Mouse (Mus musculus) monocyte, adult 2 months (primary cell): ENCODE data around the gene Shisa2.

Experiments
- DNase-seq, 2 experiments: peaks; one replicate each; pipeline ENCODE4 v3.0.0; 2022; ENCODE audit warnings: low spot score in 2 of 2, low read depth in 1 of 2

Shisa2 gene

DNA sequence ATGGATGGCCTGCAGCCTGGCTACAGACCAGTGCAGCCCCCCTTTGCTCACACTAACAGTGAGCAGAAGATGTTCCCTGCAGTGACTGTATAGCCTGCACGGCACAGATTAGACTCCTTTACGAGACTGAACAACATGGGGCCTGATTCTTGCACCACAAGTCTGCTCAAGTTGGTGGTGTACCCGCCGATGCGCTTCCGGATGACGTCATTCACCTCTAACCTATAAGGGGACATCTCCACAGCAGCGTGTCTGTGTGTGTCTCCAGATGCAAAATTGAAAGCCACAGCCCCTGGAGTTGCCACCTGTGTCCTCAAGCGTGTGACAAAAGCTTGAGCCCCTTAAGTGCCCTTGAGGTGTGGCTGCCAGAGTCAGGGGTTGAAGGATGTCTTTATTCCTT, 5.0 kb downstream of the Shisa2 start:
- no peak for DNase-seq

DNA sequence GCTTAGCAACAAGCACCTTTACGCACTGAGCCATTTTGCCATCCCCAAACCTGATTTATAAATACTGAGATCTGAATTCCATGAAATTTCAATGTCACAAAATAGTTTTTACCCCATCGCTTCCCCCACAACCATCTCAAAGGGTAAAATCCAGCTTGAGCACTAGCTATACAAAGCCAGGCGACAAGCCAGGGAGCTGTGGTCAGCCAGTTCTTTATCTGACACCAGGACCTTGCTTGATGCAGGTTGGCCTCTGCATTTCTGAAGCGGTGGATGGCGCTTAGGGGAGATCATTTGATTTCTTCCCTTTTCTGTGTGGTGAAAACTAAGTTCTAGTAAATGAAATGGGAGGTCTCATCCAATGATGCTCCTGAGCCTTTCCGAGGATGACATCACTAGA, 7.0 kb downstream of the Shisa2 start:
- no peak for DNase-seq

DNA sequence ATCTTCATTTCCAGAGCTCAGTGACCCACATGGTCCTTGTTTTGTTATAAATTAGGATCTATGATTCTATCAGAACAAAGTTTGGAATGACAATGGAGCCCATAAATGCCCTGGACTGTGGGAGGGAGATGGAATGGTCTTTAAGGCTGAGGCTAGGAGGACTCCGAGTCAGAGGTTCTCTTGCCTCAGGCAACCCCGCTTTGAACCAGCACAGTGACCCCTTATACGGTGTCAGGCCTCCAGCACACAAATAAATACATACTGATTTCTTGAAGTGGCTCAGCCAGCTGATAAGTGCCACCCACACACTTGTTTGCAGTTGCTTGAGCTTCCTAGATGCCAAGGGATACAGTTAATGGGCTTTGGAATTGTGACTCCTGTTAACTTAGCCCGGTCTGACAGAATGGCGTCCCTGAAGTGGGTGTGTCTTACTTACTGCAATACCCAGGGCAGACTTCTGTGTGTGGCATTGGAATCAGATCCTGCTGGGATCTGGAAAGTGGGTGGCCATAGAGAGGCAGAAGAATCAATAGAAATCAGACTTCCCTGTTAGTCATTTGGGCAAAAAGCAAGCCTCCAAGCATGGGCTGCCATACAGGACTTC, 8.3 kb downstream of the Shisa2 start:
- no peak for DNase-seq

DNA sequence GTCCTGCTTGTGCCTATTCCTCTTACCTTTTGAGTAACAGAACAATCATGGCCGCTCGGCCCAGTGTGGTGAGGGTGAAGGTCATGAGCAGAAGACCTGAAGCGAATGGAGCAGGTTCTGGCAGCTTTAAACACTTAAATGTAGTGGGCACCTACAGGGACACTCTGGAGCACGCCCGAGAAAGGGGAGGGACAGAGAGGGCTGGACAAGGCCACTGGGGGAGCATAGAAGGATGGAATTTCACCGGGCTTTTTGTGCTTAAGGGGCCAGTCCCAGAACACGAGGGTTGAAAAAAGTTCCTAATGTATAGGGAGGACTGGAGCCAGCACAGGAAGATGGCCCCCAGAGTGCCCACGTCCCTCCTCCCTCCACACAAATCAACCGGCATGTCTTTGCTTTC, 8.9 kb downstream of the Shisa2 start:
- no peak for DNase-seq

DNA sequence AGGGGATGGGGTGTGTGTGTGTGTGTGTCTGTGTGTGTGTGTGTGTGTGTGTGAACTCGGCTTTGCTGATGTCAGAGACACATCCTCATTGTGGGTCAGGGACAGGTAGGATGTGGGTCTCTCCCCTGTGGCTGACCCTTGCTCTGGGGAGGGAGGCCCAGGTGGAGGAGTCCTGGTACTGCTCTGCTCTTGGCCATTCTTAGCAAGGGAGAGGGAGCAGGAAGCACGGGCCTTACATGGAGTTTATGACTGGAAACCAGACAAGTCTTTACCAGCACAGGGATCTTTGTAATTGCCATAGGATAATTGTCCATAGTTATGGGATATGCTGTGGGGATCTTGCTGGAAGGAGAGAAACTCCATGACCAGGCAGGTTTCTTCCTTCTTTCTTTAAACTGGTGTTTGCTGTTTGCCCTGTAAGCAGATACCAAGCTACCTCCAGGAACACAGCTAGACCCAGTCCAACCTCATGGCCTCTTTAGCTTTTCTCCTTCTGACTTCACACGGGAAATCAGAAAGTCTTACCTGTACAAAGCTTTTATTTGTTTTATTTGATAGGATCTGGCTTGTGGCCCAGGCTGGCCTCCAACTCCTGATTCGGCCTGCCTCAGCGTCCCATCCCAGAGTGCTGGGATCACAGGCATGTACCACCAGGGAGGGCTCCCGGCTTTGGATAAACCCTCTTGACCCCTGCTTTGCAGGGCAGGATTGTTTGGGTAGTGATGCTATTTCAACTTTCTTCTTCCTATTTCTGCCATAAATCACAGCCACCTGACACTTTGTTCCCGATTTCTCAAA, 14.0 kb downstream of the Shisa2 start:
- DNase-seq: no peak

DNA sequence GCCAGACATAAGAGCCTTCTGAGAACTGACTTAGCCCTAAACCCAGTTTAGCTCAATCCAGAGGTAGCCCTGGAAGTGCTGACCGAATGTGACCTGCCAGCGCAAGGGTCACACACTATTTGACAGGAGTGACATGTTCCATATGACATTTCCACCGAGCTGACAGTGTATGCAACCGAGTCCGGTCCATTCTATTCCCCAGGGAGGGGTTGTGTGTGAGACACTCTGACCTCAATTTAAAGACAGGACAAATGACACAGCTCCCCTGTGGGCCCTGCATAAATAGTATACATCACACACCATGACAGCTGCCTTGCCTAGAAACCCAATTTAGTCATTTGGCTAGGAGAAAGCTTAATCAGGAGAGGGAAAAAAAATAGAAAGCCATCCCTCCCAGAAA, 16.7 kb downstream of the Shisa2 start:
- DNase-seq: no peak

DNA sequence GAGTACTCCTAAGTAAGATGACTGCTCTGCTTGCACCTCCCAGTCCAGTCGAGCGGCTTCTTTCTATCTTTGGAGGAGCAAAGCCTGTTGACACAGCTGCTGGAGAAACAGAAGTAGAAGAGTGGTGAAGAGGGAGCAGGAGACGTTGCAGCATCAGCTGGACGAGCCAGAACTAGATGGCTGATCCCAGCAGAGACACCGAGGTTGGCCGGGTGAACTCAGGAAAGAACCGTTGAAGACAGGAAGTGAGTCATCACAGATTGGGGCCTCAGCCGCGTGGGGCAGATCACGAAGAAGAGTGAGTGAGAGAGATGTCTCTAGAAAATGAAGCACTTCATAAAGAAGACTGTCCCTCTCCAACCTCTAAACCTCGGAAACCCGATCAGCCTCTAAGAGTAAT, 18.5 kb downstream of the Shisa2 start:
- no peak for DNase-seq

- no peak for DNase-seq
Observed at GRCm38 (mm10) chr14:59644166-59644565, 19.1 kb downstream of the Shisa2 start.

- DNase-seq: no peak
Observed at GRCm38 (mm10) chr14:59644896-59645295, 19.8 kb downstream of the Shisa2 start.

- DNase-seq: no peak
Observed at GRCm38 (mm10) chr14:59646826-59647697, 22.0 kb downstream of the Shisa2 start.

DNA sequence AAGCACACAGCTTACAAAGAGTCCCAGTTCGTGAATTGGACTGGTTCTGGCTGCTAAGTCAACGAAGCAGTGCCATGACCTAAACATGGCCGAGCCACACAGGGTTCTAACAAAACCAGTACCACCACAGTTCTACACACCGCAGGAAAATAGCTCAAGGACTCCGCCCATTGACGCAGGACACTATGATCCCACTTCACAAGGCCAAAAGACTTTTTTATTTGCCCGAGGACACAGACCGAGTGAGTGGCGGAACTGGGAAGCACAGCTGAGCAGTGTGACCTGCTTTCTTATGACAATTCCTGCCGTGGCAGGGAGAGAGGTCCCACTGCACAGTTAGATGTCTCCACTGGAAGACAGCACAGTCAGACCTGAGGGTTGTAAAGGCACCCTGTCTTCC, 23.5 kb downstream of the Shisa2 start:
- DNase-seq: no peak

GRCm38 (mm10) chr14:59649337-59649736, 24.2 kb downstream of the Shisa2 start:
- DNase-seq: no peak

DNA sequence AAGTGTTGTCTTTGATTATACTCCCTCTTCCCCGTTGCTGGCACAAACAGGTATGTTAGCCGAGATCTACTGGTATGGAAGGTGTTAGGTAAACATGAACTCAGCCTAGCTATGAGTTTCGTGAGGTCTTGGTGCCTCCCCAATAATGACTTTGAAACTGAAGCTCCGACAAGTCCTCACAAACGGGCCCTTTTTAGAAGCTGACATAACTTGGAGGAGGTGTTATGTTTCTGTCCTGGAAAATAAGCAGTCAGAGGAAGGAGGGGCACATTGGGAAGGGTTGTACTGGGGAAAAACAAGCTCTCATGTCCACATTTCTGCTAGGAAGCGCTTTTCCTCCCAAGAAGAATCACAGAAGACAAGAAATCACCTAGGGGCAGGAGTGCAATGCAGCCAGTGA, 31.5 kb downstream of the Shisa2 start:
- DNase-seq: no peak

DNA sequence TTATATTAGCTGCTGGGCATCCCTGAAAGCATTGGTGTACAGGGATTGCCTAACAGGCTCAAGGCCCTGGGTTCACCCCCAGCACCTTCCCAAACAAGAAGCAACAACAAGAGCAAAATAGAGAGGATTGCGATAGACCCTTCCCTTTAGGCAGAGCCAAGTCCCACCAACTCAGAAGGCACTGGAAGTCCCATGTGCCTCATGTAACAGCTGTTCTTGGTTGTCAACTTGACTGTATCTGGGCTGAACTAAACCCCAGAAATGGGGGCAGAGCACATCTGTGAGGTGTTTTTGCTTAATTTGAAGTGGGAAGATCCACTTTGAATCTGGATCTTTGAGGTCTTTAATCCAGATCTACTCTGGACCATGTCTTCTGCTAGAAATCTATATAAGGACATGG, 32.0 kb downstream of the Shisa2 start:
- no peak for DNase-seq

- no peak for DNase-seq
Observed at GRCm38 (mm10) chr14:59672893-59673515, 47.9 kb downstream of the Shisa2 start.

DNA sequence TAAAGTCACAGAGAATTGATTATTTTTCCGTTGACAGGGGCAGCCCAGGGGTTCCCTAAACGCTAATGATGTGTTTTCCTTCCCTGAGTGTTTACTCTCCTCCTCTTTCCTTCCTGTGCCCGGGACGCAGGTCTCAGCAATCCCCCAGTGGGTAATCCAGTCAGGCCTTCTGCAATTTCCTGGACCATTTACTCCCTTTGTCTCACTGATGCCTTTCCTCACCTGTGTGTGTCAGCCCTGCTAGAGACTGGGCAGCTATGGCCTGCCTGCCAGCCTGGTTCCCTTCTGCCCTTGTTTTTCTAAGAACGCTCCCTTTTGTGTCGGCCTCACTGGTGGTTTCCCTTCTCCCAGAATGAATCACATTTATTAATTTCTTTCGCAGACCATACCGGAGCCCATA, 49.4 kb downstream of the Shisa2 start:
- no peak for DNase-seq

- no peak for DNase-seq
Observed at GRCm38 (mm10) chr14:59675330-59675729, 50.2 kb downstream of the Shisa2 start.

DNA sequence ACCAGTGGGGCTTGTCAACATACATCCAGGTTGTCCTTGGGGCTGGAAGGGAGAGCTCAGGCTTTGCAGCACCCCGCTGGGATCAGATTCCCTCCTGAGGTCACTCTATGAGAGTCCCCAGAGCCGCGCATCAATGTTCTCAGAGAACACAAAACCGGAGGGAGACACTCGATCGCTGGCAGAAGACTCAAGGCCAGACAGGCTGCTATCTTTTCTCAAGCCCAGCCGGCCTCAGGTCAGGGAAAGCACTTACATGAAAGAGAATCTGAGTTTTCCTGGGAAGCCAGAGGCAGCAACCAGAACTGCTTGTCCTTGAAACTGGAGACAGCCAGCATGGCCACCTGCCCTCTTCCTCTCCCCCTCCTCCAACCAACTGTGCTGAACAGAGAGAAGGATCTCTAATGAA, 52.5 kb downstream of the Shisa2 start:
- no peak for DNase-seq
